Mouse (Mus musculus): ENCODE measurements around the gene Rbm34. TPM values are rescaled to one million over a fixed set of nuclear protein-coding genes. Genes with fewer than 3 reads are reported as not detected.
"Not testable (repeated sequence)": the region's sequence is repeated elsewhere in the genome, so short reads cannot be mapped to it uniquely, and the experiment has no call there.

Rbm34 gene
- total RNA-seq, 2 experiments from 2014 or later, result 3.3 to 4.2 TPM

- peak in 1 of 2 experiments; percentile 46 for DNase-seq
Measured at GRCm38 (mm10) chr8:126919255-126919654, 51.6 kb downstream of the Rbm34 start.

DNA sequence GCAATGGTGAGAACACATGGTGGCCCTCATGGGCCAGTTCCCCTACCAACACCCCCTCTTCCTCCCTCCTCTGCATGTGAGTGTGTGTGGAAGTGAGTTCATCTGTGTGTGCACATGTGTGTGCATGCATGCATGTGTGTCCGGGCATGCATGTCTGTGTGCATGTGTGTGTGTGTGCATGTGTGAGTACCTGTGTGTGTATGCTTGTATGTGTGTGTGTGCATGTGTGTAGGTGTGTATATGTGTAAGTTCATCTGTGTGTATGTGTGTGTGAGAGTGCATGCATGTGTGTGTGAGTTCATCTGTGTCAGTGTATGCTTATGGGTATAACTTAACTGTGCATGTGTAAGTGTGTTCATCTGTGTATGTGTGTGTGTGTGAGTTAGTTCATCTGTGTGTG lies 52.5 kb downstream of the Rbm34 start:
- no peak for DNase-seq

- DNase-seq, result peak; percentile 79 to 80
Measured at GRCm38 (mm10) chr8:126917179-126917905, 53.5 kb downstream of the Rbm34 start.

GRCm38 (mm10) chr8:126916611-126917010 lies 54.3 kb downstream of the Rbm34 start:
- no peak for DNase-seq

GRCm38 (mm10) chr8:126914609-126915375 lies 56.1 kb downstream of the Rbm34 start:
- DNase-seq, result peak; percentile 63 to 72

GRCm38 (mm10) chr8:126914107-126914490 lies 56.8 kb downstream of the Rbm34 start:
- DNase-seq, result not testable (repeated sequence)

DNA sequence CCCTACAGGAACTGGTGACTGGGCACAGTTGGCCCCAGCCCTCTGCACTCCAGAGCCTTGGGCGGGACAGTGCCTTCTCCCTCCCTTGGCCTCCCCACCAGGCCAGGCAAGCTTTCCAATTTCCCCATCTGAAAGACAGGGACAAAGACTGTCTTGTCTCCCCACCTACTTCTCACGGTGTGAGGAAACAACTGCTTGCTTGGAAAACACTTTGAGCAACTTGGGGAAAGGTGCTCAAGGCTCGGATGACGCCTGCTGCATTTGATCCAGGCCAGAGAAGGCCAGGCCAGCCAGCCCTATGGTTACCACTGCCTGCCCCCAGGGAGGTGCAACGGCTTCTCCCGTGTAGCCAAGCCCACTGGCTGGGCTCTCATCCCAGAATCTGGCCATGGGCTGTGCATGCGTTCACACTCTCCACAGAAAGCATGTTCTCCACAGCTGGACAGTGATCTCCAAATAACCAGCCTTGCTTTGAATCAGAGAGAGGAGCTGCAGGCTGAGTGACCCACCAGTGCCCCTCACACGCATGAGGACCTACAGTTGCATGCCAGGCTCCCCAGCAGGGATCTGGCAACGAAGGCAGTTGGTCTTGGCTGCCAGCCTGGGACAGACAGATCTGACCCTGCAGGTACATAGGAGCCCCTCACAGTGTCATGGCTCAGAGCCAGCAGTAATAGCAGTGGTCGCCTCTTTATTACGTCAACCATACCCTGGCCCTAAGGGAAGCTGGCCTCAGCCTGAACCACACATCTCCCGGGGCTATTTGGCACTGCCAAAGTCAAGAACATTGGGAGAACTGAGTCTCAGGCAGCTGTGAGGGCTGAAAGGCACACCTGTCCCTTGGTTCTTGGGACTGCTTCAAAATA lies 57.4 kb downstream of the Rbm34 start:
- DNase-seq, result peak; percentile 80 to 87

DNA sequence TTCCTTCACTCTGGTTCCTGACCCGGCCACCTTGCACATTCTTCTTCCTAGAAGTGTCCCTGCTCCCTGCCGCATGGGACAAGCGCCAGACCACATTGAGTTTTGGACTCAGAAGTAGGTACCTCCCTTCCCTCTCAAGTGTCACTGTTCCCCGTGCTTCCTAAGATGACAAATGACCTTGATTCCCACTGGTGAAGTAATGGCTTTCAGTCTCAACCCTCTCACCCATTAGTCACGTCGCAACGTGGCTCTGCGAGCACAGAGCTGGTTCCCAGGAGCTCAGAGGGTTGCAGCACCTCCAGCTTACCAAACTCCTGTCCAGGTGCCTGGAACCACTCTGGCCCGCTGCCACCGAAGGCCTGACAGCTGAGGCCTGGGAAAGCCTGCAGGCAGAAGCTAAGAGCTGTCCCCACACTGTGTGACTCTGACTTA lies 61.5 kb downstream of the Rbm34 start:
- peak; percentile 42 to 48 for DNase-seq

DNA sequence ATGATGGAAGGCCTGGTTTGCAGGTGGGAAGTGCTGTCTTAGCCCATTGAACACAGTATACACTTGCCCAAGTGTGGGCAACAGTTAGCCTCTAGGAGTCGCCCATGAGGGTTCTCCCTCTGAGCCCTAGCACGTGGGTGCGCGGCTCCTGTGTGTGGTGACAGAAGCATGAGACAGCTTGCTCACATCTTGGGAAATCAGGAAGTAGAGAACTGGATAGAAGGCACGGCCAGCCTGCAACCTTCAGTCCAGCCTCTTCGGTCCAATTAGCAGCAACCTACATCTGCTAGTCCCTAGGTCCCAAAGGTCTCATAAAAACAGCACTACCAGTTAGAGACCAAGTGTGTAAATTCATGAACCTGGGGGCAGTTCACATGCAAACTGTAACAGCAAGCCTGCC lies 62.1 kb downstream of the Rbm34 start:
- peak; percentile 49 to 68 for DNase-seq

- DNase-seq, result no peak
Measured at GRCm38 (mm10) chr8:126907968-126908367, 62.9 kb downstream of the Rbm34 start.

- DNase-seq, result no peak
Measured at GRCm38 (mm10) chr8:126907374-126907773, 63.5 kb downstream of the Rbm34 start.

GRCm38 (mm10) chr8:126905387-126905786 lies 65.5 kb downstream of the Rbm34 start:
- DNase-seq, result no peak

DNA sequence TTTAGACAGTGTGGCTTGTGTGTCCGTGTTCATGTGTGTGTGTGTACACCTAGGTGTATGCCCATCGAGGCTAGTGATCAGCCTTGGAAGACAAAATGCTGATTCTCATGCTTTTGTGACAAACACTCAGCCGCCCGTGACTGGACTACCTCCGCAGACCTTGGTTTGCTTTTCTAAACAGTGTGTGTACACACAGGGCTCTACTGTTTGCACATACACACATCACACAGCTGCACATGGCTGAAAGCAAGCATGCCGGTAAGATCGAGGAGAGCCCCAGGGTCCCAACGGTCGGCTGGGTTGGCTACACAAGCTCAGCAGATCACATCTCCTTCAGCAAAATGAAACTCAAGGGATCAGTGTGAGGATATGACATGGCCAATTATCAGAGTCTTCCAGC lies 66.9 kb downstream of the Rbm34 start:
- DNase-seq, result no peak

DNA sequence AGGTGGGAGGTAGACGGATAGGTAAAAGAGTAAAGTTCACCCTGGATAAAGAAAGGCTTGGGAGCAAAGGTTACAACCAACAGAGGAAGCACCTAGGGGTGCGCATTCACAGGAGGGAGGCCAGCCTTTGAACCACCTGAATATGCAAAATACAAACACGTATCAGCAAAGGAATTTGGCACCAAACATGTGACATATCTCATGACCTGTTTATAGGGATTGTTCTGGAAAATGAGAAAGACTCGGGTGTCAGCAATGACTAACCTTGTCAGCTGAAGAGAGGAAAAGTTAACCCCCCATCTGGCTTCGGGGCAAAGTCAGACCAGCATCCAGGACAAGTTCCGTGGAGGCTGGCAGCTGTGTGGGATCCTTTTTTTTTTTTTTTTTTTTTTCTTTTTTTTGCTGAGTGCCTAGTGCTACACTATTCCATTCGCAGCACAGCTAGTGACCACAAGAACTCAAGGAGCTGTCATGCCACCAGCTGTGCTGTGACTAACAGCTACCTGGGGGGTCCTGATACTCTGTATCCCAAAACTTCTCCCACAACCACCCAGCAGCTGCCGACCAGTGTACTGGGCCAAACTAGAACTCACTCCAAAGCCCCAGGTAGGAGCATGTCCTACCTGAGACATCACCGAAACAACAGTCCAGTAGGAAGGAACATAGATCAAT lies 67.5 kb downstream of the Rbm34 start:
- no peak for DNase-seq

GRCm38 (mm10) chr8:126901612-126902011 lies 69.3 kb downstream of the Rbm34 start:
- DNase-seq, result no peak

- DNase-seq, result no peak
Measured at GRCm38 (mm10) chr8:126901049-126901448, 69.8 kb downstream of the Rbm34 start.

Other genes starting within 250 kb of the Rbm34 start
- gene Tomm20, start 25.2 kb downstream of the Rbm34 start, total RNA-seq (2021), result 10 to 100 TPM; 93.5 to 97.6 TPM
- 10 to 100 TPM; 29.3 to 31.8 TPM for gene Pard3, start 92.8 kb upstream of the Rbm34 start, total RNA-seq (2021)

All from heart, adult 18-20 months (tissue).